Mouse (Mus musculus) liver (tissue): ENCODE measurements around the gene Dop1b.
"Not testable (repeated sequence)": the region's sequence is repeated elsewhere in the genome, so short reads cannot be mapped to it uniquely, and the experiment has no call there.

Source experiments
- DNase-seq: peaks from one replicate; pipeline ENCODE4 v3.0.0-alpha.2; 2020; ENCODE audit warnings: mixed read lengths

Dop1b gene

DNA sequence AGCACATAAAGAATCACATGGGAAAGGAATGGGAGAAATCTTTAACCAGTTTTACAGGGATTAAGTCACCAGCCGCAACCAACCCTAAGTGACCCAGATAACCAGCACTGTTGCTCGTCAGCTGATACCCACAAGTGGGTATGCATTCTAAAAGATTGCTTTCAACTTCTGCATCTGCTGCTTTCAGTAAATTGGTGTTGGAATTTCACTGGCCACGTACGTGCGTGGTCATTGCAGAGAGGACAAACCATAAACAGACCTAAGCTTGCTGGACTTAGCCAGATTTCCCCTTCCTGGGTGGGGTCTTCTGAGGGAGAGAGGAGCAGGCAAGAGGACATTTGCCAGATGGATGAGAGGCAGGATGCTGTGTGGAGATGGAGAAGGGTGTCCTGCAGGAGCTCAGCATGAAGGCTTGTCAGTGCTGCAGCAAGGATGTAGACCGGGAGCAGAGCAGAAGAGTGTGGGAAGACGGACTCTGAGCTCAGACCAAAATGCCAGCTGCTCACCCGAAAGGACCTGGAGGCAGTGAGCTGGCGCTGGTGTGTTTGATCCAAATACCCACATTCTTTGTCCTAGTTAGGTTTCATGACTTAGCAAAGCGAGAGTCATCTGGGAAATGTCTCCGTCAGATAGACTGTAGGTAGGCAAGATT is 86.3 kb downstream of the Dop1b start:
- DNase-seq, result no peak

DNA sequence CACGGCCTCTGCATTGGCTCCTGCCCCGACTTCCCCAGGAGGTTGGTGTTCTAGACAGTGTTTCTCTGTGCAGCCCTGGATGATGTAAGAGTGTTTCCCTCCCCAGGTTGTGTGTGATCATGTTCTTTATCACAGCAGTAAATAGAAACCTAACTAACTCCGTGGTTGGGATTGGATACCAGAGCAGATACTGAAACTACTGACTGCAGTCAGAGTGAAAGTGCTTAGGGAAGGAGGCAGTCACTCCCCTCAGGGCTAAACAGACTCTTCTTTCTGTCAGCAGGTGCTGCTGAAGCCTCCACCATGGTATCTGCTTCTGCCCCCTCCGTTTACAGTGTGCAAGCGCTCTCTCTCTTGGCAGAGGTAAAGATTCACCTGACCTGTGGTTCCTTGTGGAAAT is 86.9 kb downstream of the Dop1b start:
- DNase-seq, result no peak

DNA sequence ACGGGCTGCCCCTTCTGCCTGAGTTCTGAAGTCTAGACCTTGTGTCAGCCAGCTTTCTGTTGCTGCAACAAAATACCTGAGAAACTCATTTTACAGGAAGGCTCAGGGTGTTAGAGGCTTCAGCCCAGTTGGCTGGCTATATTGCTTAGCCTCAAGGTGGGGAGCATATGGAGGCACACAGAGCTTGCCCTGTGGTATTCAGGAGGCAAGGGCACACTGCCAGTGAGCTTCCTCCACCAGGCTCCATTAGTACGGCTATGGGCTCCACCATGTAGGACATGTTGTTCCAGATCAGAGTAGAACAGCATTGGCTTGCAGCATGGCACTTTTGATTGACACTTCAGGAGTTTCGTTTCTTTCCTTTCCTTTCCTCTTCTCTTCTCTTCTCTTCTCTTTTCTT is 87.4 kb downstream of the Dop1b start:
- no peak for DNase-seq

DNA sequence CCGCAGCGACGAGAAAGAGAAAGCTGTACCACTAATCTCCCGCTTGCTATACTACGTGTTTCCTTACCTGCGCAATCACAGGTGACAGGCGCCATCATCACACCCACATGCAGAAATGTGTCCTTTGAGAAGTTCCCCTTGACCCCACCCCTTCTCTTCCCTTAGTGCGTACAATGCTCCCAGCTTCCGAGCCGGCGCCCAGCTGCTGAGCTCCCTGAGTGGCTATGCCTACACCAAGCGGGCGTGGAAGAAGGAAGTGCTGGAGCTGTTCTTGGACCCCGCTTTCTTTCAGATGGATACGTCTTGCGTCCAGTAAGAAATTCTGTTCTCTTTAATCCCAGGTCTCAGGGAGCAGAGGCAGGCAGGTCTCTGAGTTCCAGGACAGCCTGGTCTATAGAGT is 88.2 kb downstream of the Dop1b start:
- DNase-seq, result no peak

DNA sequence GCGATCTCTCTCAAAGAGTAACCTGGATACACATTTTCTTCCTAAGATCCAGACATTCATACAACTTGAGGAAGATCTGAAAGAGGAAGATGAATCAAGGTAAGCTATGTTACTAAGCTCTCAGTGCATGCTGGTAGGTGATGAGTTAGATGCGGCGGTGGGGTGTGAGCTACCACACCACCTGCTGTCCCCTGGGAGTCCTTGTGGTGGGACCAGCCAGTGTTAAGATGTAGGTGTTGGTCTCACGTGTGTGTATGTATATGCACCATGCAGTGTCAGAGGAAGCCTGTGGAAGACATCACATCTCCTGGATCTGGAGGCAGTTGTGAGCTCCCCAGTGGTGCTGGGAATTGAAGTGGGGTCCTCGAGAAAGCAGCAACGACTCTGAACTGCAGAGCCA is 95.5 kb downstream of the Dop1b start:
- no peak for DNase-seq

DNA sequence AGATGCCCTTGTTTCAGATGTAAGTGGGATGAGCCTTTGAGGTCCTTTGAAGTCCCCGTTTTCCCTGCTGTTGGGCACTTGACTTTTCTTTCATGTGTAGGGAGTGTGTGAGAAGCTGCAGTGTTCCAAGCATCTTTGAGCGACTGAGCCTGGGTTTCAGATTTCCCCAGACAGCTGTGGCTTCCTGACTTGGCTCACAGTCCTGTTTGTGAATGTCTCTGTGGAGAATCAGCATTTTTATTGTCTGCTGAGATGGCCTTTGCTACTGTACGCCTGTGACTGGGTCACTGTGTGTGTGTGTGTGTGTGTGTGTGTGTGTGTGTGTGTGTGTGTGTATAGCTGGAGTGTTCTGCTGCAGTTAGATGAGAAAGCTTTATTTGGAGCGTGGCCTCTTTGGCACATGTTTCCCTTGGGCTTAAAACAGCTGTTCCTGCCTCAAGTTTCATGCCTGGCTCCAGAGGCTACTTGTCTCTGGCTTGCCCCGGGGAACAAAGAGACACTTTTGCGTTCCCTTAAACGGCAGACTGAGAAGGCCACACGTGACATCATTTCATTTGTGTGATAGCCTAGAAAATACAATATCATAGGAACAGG is 96.4 kb downstream of the Dop1b start:
- DNase-seq, result peak; percentile 27

DNA sequence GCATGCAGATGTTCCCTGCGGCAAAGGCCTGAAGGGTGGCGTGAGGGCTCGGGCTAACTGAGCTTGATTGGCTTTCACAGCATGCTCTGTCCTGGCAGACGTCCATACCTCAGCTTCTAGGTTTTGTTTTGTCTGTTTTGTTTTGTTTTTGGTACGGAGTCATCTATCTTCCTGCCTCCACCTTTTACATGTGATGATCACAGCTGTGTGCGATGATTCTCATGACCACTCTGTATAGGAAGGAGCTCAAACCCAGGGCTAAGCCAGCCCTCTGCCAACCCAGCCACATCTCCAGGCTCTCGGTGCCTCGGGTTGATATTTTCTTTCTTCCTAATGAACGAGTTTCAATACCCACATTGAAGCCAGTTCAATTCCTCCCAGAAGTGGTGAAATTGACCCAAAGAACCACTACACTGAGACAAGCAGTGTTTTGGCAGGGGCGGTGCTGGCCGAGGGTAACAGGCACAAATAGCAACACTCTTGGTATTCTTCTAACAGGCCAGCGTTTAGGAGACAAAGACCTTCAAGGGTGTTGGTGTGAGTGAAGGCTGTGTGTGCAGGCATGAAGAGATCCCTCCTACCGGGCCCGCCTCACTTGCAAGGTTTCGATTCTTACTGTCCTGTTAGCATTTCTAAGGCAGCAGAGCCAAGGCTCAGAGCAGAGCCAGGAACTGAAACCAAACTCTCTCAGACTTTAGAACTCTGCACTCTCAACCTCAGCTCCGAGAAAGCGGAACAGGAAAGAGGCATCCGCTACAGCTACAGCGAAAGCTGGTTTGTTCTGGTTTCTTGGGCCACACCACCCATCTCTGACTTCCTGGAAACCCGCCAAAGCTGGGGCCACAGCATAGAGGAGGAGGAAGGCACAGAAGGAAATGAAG is 104.4 kb downstream of the Dop1b start:
- peak; percentile 82 for DNase-seq

DNA sequence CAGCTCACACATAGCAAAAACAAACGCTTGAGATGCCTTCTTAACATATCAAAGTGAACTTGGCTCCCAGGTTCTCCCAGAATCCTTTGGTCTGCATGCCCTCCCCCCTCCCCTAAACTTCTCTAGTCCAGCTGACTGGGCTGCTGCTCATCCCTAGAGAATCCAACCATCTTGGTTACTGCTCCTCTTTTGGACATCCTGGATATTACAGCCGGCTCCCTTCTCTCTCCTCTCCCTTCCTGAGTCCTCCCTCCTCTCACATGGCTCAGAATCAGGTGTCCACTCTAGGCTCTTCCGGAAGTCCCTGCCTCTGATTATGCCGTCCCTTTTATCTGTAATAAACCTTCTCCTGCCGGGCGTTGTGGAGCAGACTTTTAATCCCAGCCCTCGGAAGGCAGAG is 105.2 kb downstream of the Dop1b start:
- DNase-seq, result no peak

DNA sequence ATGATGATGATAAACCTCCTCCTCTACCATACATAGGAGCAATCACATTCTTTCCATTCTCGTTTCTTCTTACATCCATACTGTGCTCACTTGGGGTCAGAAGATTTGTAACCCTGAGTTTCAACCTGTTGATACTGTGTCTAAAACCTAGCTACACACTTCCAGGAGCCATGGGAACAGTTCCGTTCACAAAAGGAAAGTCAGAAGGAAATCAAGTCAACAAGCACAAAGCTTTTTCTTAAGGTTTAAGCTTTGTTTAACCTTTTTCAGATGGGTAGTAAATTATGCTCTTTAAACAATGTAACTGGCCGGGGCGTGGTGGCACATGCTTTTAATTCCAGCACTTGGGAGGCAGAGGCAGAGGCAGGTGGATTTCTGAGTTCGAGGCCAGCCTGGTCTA is 105.7 kb downstream of the Dop1b start:
- DNase-seq, result no peak

DNA sequence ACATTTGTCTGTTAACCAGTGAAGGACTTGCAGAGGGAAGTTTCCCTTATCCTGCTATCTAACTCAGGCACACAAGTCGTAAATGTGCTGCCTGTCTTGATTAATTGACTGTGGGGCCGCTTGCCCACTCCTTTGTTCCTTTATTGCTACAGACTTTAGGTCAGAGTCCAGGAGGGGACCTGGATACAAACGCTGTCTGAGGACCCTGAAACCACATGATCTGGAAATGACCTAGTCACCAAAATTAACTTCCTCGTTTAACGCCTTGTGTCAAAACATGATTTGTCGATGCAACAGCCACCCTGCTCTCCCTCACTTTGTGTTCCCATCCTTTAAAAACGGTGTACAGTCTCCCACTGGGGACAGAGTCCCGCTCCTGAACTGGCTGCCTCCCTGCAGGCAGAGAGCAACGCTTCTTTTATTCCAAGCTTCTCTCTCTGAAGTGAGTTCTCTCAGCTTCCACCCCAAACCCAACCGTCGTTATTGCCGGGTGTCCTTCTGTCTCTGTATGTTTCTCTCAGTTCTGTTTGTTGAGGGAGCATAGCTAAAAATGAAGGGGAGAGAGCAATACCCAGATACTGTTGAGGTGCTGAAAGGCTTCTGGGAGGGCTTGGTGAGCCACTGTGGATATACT is 107.1 kb downstream of the Dop1b start:
- DNase-seq, result peak; percentile 55

DNA sequence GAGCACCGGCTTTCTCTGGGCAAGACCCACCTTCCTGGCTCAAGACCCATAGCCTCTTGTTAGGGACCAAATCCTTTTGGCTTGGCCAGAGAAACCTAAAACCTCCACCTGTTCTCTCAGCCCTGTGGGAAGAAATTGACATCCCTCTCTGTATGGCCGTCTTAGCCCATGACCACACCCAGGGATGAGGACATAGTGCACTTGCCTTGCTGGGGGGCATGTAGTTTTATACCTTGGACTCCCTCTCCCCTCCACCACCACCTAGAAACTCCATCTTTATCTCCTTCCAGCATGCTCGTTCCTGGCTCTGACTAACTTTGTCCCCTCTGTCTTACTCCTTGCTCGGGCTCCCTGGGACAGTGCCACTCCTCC is 107.6 kb downstream of the Dop1b start:
- DNase-seq, result no peak

DNA sequence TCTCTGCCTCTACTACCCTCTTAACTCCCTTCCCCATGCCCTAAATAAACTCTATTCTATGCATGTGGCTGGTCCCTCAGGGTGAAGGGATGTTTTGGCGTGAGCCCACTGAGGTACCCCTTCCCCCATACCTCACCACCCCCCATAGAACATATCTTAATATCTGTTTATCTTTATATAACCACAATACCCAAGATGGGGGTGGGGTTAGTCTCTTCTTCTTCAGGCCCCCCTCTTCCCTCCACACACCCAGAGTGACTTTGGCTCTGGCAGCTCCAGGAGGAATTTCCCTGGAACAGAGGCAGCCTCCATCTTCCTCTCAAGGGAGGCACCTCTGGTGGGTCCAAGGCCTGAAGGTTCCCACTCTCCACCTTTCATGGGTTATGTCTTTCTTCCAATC is 108.3 kb downstream of the Dop1b start:
- DNase-seq, result no peak

DNA sequence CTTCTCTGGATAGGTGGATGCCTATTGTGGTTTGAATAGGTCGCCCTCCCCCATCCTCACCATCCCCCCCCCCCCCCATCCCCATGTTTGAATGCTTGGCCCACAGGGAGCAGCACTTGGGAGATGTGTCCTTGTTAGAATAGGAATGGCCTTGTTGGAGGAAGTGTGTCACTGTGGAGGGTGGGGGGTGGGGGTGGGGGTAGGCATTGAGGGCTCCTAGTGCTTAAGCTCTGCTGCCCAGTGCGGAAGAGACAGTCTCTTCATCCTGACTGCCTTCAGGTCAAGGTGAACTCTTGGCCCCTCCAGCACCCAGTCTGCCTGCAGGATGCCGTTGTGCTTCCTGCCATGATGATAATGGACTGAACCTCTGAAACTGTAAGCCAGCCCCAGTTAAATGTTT is 110.0 kb downstream of the Dop1b start:
- DNase-seq, result no peak

DNA sequence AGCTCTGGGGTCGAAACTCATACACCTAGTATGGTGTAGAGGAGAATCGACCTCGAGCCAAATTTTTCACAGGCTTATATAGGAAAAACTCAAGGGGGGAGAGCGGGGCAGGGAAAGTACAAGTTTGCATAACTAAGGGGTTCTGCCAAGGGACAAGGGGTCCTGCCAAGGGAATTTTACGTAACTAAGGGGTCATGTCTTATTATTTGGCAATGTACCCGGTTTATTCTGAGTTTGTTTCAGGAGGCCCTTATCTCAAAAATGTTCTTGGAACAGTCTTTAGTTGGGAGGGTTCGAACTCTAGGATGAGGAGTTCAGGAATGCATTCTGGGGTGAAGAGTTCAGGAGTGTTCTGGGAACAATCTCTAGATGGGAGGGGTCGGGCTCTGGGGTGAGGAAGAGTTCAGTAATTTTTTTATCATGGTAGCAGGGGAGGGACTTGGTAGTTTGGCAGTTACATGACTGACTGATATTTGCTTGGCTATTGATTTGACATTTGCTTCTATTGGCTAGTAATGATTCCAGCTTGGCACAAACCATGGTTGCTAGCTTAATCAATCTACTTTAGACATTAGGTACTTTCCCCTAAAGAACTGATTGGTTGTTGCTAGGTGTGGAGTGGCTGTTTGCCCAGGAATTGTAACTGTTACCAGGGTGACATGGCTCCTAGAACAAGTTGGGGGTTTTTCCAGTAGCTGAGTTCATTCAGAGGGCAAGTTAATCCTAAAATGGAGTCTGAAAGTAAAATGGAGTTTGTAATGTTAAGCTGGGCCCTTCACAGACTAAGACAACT is 110.9 kb downstream of the Dop1b start:
- not testable (repeated sequence) for DNase-seq

DNA sequence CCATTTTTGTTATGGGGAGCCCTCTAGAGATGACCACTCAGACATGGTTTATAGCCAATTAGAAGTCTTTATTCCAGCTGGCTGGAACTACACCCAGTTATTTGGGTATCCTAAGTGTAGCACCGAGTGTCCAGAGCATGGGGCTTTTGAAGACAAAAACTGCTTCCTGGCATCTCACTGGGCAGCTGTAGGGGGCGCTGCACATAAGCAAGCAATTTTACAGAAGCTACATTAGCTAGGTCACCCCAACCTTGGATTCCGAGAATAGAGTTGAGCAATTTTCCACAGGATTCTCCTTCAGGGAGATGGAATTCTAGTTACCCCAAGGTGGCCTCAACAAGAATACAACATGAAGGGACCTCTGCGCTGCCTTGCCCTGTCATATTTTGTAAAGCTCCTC is 113.1 kb downstream of the Dop1b start:
- DNase-seq, result no peak

DNA sequence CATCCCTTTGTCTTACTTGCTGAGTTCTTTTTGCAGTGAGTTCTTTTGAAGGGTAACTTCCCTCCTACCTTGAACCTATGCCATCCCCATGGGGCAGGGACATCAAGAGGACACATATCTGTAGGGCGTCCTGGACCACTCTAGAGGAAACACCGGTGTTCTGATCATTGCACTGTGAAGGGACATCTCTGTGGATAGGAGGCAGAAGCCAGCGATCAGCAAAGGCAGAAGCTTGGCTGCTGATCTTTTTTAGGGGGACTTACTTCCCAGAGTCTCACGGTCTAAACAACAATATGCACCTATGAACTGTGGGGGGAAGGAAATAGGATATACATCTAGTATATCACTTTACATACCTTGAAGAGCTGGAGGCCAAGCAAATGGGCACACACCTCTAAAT is 113.8 kb downstream of the Dop1b start:
- DNase-seq, result no peak

DNA sequence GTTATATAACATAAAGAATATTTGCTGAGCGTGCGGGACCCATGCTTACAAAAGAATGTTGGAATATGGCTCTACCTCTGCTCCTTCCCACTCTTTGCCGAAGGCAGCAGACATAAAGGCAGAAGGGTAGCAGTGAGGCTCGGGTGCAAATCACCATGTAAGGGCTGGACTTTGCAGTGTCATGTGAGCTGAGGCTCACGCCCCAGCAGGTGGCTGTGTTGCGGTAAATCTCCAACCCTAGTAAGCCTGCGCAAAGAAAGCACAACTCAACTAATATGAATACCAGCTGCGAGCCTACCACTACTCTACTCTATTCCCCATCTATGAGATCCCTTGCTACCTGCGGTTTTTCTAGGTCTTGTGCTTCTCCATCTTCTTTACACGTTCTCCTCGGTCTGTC is 114.3 kb downstream of the Dop1b start:
- no peak for DNase-seq

DNA sequence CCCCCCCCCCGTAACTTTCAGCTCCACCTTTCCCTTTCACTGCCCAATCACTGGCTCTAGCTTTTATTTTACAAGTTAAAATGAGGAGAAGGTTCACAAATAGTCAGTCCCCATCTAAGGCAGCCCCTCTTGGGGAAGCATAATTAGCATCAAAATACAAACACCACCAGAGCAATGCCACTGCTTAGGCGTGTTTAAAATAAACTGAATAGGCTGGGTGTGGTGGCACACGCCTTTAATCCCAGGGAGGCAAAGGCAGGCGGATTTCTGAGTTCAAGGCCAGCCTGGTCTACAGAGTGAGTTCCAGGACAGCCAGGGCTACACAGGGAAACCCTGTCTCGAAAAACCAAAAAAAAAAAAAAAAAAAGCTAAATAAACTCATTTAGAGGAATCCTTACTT is 114.8 kb downstream of the Dop1b start:
- not testable (repeated sequence) for DNase-seq

DNA sequence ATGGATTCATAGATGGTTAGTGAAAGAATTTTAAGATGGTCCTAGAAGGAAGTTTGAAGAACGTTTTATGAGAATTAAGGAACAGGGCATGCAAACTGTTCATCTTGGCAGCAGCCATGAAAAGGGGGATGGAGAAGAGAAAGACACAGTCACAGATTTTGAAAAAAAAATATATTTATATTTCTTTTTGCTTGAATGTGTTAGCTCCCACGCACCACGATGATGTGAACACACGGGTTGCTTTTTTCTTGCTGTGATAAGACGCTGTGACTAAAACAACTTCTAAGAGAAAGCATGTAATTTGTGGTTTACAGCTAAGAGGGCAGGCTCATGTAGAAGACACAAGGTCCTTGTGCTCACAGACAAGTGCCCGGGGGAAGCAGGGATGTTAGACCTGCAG is 115.2 kb downstream of the Dop1b start:
- no peak for DNase-seq

DNA sequence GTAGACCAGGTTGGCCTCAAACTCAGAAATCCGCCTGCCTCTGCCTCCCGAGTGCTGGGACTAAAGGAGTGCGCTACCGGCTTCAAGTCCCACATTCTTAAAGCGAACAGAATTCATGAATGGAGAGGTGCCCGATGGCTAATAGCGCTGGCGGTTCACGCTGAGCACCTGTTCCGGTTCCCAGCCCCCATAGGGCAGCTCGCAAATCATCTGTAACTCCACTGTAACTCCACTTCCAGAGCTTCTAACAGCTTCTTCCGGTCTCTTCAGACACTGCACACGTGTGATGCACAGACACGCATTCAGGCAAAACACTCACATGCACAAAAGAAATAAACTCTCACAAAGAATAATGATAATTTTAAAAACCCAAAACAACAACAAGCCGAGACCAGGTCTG is 117.8 kb downstream of the Dop1b start:
- DNase-seq, result no peak

DNA sequence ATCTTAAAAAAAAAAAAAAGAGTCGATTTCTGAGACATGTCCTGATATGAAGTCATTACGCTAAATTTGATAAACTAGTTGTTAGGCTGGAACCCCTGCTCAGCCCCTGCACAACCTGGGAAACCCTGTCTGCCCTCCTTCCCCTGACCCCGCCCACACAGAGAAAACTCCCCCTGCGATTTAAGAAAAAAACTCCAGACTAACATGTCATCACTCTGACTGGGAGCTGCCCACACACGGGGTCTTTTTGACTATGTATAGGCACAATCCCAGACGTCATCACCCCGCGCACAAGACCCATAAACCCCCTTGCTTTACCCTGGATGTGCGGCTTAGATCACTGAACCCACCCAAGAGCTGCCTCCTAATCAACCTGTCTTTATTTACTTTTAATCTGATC is 118.4 kb downstream of the Dop1b start:
- DNase-seq, result no peak

DNA sequence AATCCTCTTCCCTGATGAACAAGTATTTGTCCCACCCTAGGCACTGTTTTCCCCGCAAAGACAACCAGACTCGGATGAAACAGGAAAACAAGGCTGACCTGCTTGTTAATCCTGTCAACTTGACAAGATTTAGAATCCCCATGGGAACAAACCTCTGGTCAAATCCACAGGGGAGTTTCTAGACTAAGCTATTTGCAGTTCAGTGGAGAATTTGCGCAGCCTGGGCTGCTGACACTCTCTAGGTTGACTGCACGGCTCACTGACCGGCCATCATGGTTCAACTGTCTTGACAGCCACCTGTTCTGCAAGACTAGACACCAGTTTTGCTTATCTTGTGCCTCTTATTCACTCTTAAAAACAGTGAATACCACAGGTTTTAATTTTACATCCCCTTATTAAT is 119.2 kb downstream of the Dop1b start:
- DNase-seq, result no peak
